11 mouse cellular contexts compared by ENCODE assay signal in the genomic region with DNA sequence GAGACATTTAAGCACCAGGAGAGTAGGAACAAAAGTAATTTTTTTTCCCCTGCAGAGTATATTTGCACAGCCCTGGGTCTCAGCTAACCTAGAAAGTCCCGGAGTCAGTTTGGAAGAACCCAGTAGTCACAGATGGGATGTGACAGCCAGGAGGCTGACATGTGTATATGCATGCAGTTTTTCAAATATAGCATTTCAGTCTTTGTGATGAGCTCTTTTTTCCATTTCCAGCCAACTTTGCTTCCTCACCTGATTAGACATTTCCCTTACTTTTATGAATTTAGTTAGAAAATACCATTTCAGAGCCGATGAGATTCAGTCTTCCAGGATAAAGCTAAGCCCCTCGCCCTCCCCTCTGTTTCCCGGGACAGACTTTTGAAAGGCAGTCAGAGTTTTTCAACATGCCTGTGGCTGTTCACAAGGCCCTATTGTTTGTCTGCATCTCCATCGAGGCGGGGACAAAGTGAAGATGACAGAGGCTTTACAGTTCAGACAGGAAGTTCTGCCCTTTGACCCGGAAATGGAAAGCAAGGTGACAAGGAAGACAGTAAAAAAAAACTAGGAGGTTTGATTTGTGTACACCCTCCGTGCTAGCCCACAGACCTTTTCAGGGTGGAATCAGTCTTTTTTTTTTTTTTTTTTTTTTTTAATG. TPM values are rescaled to one million over a fixed set of nuclear protein-coding genes. Genes with fewer than 3 reads are reported as not detected.
DNase-seq lines count a peak whose midpoint lies in the region; ATAC-seq lines count a peak whose summit lies in the region.
"Had no signal": no experiment of that assay in that cellular context is flagged by ENCODE, and none has a peak within 500 bp of the region (broad histone marks: within the 10 kb centered on the region; RNA-seq: fewer than 3 reads in every experiment).

No protein-coding gene starts in this region.

- H3K9ac ChIP-seq in kidney, embryonic 14.5 days (ENCODE audit: low read depth, low read length), result no peak overlapping the region
- H3K9ac ChIP-seq: neural tube, embryonic 13.5 days had no signal

- WGBS in kidney, embryonic 14.5 days, result 68% methylated on average over 8 of the region's 8 CpGs

- intact Hi-C loops in heart, postnatal 10 days (cut with DNase I), result no loop called here

- no peak overlapping the region for H3K27ac ChIP-seq in kidney, embryonic 14.5 days (ENCODE audit: low read depth, low read length)
- H3K27ac ChIP-seq: neural tube, embryonic 13.5 days had no signal

- no peak for ATAC-seq in kidney, embryonic 14.5 days (ENCODE audit: low FRiP score, low TSS enrichment)

- no peaks in the 10 kb centered on the region for H3K4me1 ChIP-seq in kidney, embryonic 14.5 days (ENCODE audit: control insufficient read depth, insufficient read depth, low read length)

- no peak overlapping the region for H3K4me2 ChIP-seq in kidney, embryonic 14.5 days (replicated peaks; ENCODE audit: low read depth, low read length)
- H3K4me2 ChIP-seq: neural tube, embryonic 13.5 days had no signal

- no peaks in the 10 kb centered on the region for H3K36me3 ChIP-seq in kidney, embryonic 14.5 days (ENCODE audit: control insufficient read depth, insufficient read depth, low read length)
- H3K36me3 ChIP-seq: neural tube, embryonic 13.5 days had no signal

- H3K27me3 ChIP-seq in kidney, embryonic 14.5 days (ENCODE audit: control insufficient read depth, insufficient read depth, low read length), result no peaks in the 10 kb centered on the region
- H3K27me3 ChIP-seq: neural tube, embryonic 13.5 days had no signal

- DNase-seq in heart, adult 11 months, result peak; percentile 85
- DNase-seq in heart, postnatal 10 days, result no peak
- DNase-seq in kidney, postnatal 14 days, result peak; percentile 24
- DNase-seq in A20 (ENCODE audit: low read depth, low spot score), result peak; percentile 56
- DNase-seq in embryo, embryonic 11 days, result peak; percentile 63
- DNase-seq in natural killer cell, adult 2 months (ENCODE audit: low spot score in 2 of 2), result no peak
- no peak for DNase-seq in cerebellum, postnatal 36 days
- DNase-seq: cerebellum, adult 18-20 months; thymus, postnatal 36 days had no signal

- no peak overlapping the region for H3K4me3 ChIP-seq in kidney, embryonic 14.5 days (ENCODE audit: low read length)
- H3K4me3 ChIP-seq: neural tube, embryonic 13.5 days had no signal

- H3K9me3 ChIP-seq in kidney, embryonic 14.5 days (ENCODE audit: control insufficient read depth, low read length), result no peaks in the 10 kb centered on the region
- H3K9me3 ChIP-seq: neural tube, embryonic 13.5 days had no signal

RNA-seq across cellular contexts. Expression of gene Elk3, which starts 44.5 kb away (rescaled TPM):
- 100 to 1,000 TPM; 106 to 115 TPM for total RNA-seq in heart, postnatal 10 days (2021)
- polyA plus RNA-seq in kidney, embryonic 14.5 days (2014; fragmentation: Nextera tagmentation; extraction: Ambion mirVana), result 43.4 and 49.1 TPM in 2 replicates

Comparison
In these comparisons a context has a peak if more than half of its experiments do, and no peak if none do; other contexts are left out.
1. DNase-seq: peak in heart, adult 11 months (single experiment), kidney, postnatal 14 days (single experiment), A20 (single experiment) and embryo, embryonic 11 days (single experiment); none in heart, postnatal 10 days (0 of 2), natural killer cell, adult 2 months (0 of 2) and cerebellum, postnatal 36 days (0 of 2).